Mouse (Mus musculus) limb, embryonic 10.5 days (tissue): ENCODE results near the gene 4930503B20Rik. TPM values are rescaled to one million over a fixed set of nuclear protein-coding genes. Genes with fewer than 3 reads are reported as not detected.

Source experiments
- DNase-seq: peaks from one replicate; pipeline ENCODE4 v3.0.0-alpha.2; 2017; ENCODE audit warnings: low spot score
- H3K27ac ChIP-seq: fragments of 300-500 bp; sonication (generic); 2 replicates; pipeline ENCODE4 v1.5.1; 2016; ENCODE audit warnings: mild to moderate bottlenecking
- H3K27me3 ChIP-seq: fragments of 300-500 bp; sonication (generic); 2 replicates; pipeline ENCODE4 v1.6.1; 2016; ENCODE audit warnings: low read depth, mild to moderate bottlenecking; ENCODE audit not compliant: poor library complexity, severe bottlenecking
- H3K36me3 ChIP-seq: fragments of 300-500 bp; sonication (generic); 2 replicates; pipeline ENCODE4 v1.6.1; 2016; ENCODE audit warnings: mild to moderate bottlenecking, moderate library complexity
- H3K4me1 ChIP-seq: fragments of 300-500 bp; sonication (generic); 2 replicates; pipeline ENCODE4 v1.6.1; 2016
- H3K4me3 ChIP-seq: fragments of 300-500 bp; sonication (generic); 2 replicates; pipeline ENCODE4 v1.5.1; 2016; ENCODE audit warnings: mild to moderate bottlenecking, moderate library complexity
- H3K9me3 ChIP-seq: fragments of 300-500 bp; sonication (generic); replicated peaks from 2 replicates; pipeline ENCODE4 v1.6.1; 2016; ENCODE audit warnings: mild to moderate bottlenecking
- WGBS: fragments of 180-500 bp; shearing (Covaris S2); methylation state at CpG from one replicate; pipeline ENCODE4 v1.1.7; 2016; 5-methylcytosine and 5-hydroxymethylcytosine counted together
- polyA plus RNA-seq: library from polyadenylated mRNA; unstranded; fragments of >200 nt; fragmentation: Nextera tagmentation; extraction: Ambion mirVana; gene quantifications from 2 replicates; pipeline ENCODE4 v1.2.1, GENCODE M21; 2016

4930503B20Rik gene
- polyA plus RNA-seq, 1 experiment from 2014 or later: not detected

- Histone ChIP-seq H3K9me3 (no peaks in the 10 kb centered on the region), H3K27ac (no peak overlapping the region), H3K4me3 (no peak overlapping the region), H3K4me1 (no peaks in the 10 kb centered on the region), H3K27me3 (no peaks in the 10 kb centered on the region), H3K36me3 (no peaks in the 10 kb centered on the region)
- DNase-seq: no peak
- WGBS: 66% methylated on average over 1 of the region's 1 CpGs
These were observed 43.7 kb downstream of the 4930503B20Rik start for GRCm38 (mm10) chr3:146607368-146607767.

DNA sequence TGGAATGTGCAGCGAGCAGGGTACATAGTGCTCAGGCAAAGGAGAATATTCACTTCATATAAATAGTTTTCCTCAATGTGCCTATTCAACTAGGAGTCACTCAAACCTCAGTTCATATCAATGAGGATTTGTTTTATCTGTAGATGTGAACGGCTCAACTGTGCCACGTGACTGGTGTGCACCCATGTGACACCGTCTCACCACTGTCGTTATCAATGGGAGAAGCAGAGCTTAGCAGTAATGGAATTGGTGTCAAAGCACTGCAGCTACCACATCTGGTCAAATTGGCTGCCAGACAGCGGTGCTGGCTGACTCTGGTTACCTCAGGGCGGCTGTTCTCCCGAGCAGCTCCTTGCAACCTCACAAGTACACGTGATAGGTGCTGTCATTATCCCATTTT is 46.5 kb downstream of the 4930503B20Rik start:
- no peak for DNase-seq
- no peaks in the 10 kb centered on the region for H3K4me1 ChIP-seq
- H3K36me3 ChIP-seq: no peaks in the 10 kb centered on the region
- 87% methylated on average over 9 of the region's 9 CpGs for WGBS
- H3K27ac ChIP-seq: no peak overlapping the region
- H3K27me3 ChIP-seq: no peaks in the 10 kb centered on the region
- H3K9me3 ChIP-seq: no peaks in the 10 kb centered on the region
- no peak overlapping the region for H3K4me3 ChIP-seq

GRCm38 (mm10) chr3:146602531-146602930 is 48.6 kb downstream of the 4930503B20Rik start:
- H3K27ac ChIP-seq: no peak overlapping the region
- no peak overlapping the region for H3K4me3 ChIP-seq
- WGBS: 94% methylated on average over 3 of the region's 3 CpGs
- no peak for DNase-seq
- H3K4me1 ChIP-seq: no peaks in the 10 kb centered on the region
- H3K9me3 ChIP-seq: no peaks in the 10 kb centered on the region
- H3K27me3 ChIP-seq: no peaks in the 10 kb centered on the region
- no peaks in the 10 kb centered on the region for H3K36me3 ChIP-seq

DNA sequence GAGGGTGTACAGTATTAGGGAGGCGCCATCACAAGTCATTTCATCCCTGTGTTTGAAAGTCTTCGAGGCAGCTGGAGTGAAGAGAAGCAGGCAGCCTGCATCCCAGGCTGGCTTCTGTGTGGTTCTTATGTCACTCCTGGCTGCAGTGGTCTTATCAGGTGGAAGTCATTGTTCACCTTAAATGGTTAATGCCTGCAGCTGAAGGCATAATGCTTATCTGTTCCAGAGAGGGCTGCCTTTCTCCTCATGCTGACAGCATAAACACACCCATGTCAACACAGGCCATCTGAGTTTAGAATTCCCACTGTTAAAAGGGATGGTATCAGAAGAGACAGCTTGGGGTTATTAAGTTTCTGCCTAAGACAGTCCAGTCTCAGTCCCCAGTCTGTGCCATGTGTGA is 49.9 kb downstream of the 4930503B20Rik start:
- H3K27me3 ChIP-seq: no peaks in the 10 kb centered on the region
- H3K36me3 ChIP-seq: no peaks in the 10 kb centered on the region
- no peak overlapping the region for H3K27ac ChIP-seq
- WGBS: 91% methylated on average over 2 of the region's 2 CpGs
- DNase-seq: no peak
- no peaks in the 10 kb centered on the region for H3K9me3 ChIP-seq
- H3K4me1 ChIP-seq: no peaks in the 10 kb centered on the region
- no peak overlapping the region for H3K4me3 ChIP-seq

DNA sequence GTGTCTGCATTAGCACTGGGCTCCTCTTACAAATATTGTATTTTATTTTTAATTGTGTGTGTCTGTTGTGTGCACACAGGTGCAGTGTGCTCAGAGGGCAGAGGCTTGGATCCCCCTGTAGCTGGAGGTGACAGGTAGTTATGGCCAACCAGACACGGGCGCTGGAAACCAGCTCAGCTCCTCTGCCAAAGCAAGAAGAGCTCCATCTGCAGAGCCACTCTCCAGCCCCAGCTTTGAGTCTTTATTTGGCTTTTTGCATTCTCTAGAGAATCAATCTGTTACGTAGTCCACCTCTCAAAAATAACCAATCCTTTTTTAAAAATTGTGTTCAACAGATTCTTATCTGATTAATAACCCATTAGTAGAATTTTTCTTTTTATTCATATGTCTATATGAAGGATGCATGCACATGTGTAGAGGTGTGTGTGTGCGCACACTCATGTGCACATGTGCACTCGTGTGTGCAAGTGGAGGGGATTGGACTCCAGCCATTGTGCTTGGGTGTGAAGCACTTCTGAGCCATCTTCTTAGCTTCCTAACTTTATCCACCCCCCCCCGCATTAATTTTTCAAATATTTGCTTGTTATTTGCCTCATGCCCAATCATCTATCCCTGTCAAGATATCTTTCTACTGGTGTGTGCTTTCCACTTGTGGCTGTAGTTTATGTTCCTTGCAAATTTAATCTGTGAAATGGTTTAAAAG is 51.8 kb downstream of the 4930503B20Rik start:
- Histone ChIP-seq H3K9me3 (no peaks in the 10 kb centered on the region), H3K4me1 (no peaks in the 10 kb centered on the region), H3K36me3 (no peaks in the 10 kb centered on the region), H3K27ac (no peak overlapping the region), H3K27me3 (no peaks in the 10 kb centered on the region), H3K4me3 (no peak overlapping the region)
- 89% methylated on average over 6 of the region's 6 CpGs for WGBS
- no peak for DNase-seq

DNA sequence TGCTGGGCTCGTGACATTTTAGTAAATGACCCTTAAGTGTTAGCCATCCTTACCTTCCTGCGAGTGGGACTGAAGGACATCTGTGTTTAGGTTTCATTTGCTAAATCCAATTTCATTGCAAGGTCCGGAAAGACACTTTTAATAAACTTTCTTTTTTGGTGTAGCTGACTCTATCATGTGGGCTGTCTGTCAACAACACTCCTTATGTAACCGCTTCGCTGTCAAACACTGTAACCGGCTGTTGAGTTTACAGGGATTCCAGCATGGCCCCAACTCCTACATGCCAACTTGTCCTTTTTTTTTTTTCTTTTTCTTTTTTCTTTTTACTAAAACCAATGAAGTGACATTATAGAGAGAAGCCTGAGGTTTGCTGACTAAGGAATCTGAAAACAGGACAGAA is 52.7 kb downstream of the 4930503B20Rik start:
- no peak overlapping the region for H3K4me3 ChIP-seq
- no peaks in the 10 kb centered on the region for H3K36me3 ChIP-seq
- no peaks in the 10 kb centered on the region for H3K27me3 ChIP-seq
- DNase-seq: no peak
- 89% methylated on average over 6 of the region's 6 CpGs for WGBS
- H3K27ac ChIP-seq: no peak overlapping the region
- no peaks in the 10 kb centered on the region for H3K9me3 ChIP-seq
- no peaks in the 10 kb centered on the region for H3K4me1 ChIP-seq

DNA sequence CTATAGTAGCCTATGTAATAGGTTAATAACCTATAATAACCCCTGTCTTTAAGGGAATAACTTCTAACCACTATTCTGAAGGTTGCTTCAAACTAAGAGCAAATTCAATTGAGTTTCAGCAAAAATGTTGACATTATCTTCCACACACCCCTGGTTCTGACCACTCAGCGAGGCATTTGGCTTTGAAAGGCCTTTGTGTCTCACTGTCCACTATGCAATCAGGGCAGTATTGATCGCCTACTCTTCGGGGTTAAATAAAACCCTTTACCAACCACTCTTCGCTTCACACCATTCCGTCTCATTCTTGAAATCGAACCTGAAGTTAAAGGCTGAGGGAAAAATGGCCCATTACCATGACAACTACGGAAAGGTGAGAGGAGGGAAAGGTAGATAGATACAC is 54.3 kb downstream of the 4930503B20Rik start:
- H3K4me3 ChIP-seq: no peak overlapping the region
- no peaks in the 10 kb centered on the region for H3K9me3 ChIP-seq
- no peak overlapping the region for H3K27ac ChIP-seq
- no peaks in the 10 kb centered on the region for H3K4me1 ChIP-seq
- WGBS: 92% methylated on average over 7 of the region's 7 CpGs
- no peaks in the 10 kb centered on the region for H3K27me3 ChIP-seq
- H3K36me3 ChIP-seq: no peaks in the 10 kb centered on the region
- DNase-seq: no peak

GRCm38 (mm10) chr3:146596387-146596786 is 54.7 kb downstream of the 4930503B20Rik start:
- no peak overlapping the region for H3K27ac ChIP-seq
- H3K4me1 ChIP-seq: no peaks in the 10 kb centered on the region
- WGBS: 92% methylated on average over 8 of the region's 8 CpGs
- no peaks in the 10 kb centered on the region for H3K27me3 ChIP-seq
- no peaks in the 10 kb centered on the region for H3K36me3 ChIP-seq
- DNase-seq: no peak
- H3K4me3 ChIP-seq: no peak overlapping the region
- H3K9me3 ChIP-seq: no peaks in the 10 kb centered on the region

DNA sequence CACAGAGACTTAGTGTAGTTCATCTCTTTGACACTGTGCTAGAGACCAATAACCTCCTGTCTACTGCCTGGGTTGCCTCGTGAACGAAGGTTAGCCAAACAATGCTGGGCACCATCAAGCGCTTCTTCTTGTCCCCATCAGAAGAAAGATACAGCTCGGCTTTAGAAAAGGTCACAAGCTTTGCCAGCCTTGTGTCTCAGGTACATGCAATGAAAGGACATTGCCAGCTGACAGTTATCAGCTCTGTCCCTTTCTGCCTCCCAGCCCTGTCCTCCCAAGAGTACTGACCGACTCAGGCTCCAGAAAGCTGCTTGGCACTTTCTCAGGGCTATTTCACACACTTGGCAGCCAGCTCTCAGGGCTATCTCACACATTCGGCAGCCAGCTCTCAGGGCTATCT is 55.7 kb downstream of the 4930503B20Rik start:
- DNase-seq: no peak
- H3K4me3 ChIP-seq: no peak overlapping the region
- H3K27me3 ChIP-seq: no peaks in the 10 kb centered on the region
- no peaks in the 10 kb centered on the region for H3K36me3 ChIP-seq
- no peaks in the 10 kb centered on the region for H3K4me1 ChIP-seq
- WGBS: 88% methylated on average over 6 of the region's 6 CpGs
- no peak overlapping the region for H3K27ac ChIP-seq
- no peaks in the 10 kb centered on the region for H3K9me3 ChIP-seq

Other genes with a start within 250 kb of the 4930503B20Rik start
- 20.1 and 23.0 TPM in 2 replicates for gene Ssx2ip, start 246.7 kb downstream of the 4930503B20Rik start, polyA plus RNA-seq
- 3.3 and 4.7 TPM in 2 replicates for gene Ctbs, start 201.5 kb downstream of the 4930503B20Rik start, polyA plus RNA-seq
- gene Spata1, start 151.6 kb downstream of the 4930503B20Rik start, polyA plus RNA-seq: 3.9 and 6.8 TPM in 2 replicates
- 1,264 and 1,383 TPM in 2 replicates for gene Gng5, start 151.5 kb downstream of the 4930503B20Rik start, polyA plus RNA-seq
- gene Rpf1, start 129.9 kb downstream of the 4930503B20Rik start, polyA plus RNA-seq: 63.9 and 72.4 TPM in 2 replicates
- not detected in 2 replicates for gene Uox, start 80.9 kb downstream of the 4930503B20Rik start, polyA plus RNA-seq
- 0.05 TPM in 1 of 2 replicates, not detected in the other for gene Dnase2b, start 35.7 kb downstream of the 4930503B20Rik start, polyA plus RNA-seq
- 0.83 and 1.2 TPM in 2 replicates for gene Samd13, start 34.3 kb upstream of the 4930503B20Rik start, polyA plus RNA-seq
- gene Prkacb, start 161.7 kb upstream of the 4930503B20Rik start, polyA plus RNA-seq: 62.3 and 76.2 TPM in 2 replicates
- 1.0 TPM in 2 replicates for gene Ttll7, start 201.1 kb upstream of the 4930503B20Rik start, polyA plus RNA-seq